Mouse (Mus musculus): Measurements from ENCODE around the gene Inpp5k.

Inpp5k gene

GRCm38 (mm10) chr11:75654471-75655390 lies 23.9 kb downstream of the Inpp5k start:
- peak; percentile 43 for DNase-seq (ENCODE audit: low read depth, low spot score)

GRCm38 (mm10) chr11:75655621-75656545 lies 25.1 kb downstream of the Inpp5k start:
- DNase-seq (ENCODE audit: low read depth, low spot score): no peak

GRCm38 (mm10) chr11:75656621-75657590 lies 26.1 kb downstream of the Inpp5k start:
- no peak for DNase-seq (ENCODE audit: low read depth, low spot score)

GRCm38 (mm10) chr11:75657841-75658240 lies 27.1 kb downstream of the Inpp5k start:
- DNase-seq (ENCODE audit: low read depth, low spot score): no peak

- no peak for DNase-seq (ENCODE audit: low read depth, low spot score)
Measured at GRCm38 (mm10) chr11:75658311-75658710, 27.5 kb downstream of the Inpp5k start.

GRCm38 (mm10) chr11:75658996-75659750 lies 28.4 kb downstream of the Inpp5k start:
- no peak for DNase-seq (ENCODE audit: low read depth, low spot score)

GRCm38 (mm10) chr11:75660081-75660590 lies 29.3 kb downstream of the Inpp5k start:
- no peak for DNase-seq (ENCODE audit: low read depth, low spot score)

- DNase-seq (ENCODE audit: low read depth, low spot score): no peak
Measured at GRCm38 (mm10) chr11:75660941-75661800, 30.4 kb downstream of the Inpp5k start.

- no peak for DNase-seq (ENCODE audit: low read depth, low spot score)
Measured at GRCm38 (mm10) chr11:75662131-75662530, 31.3 kb downstream of the Inpp5k start.

GRCm38 (mm10) chr11:75666296-75666695 lies 35.5 kb downstream of the Inpp5k start:
- DNase-seq (ENCODE audit: low read depth, low spot score): no peak

- no peak for DNase-seq (ENCODE audit: low read depth, low spot score)
Measured at GRCm38 (mm10) chr11:75668621-75669020, 37.8 kb downstream of the Inpp5k start.

GRCm38 (mm10) chr11:75669176-75669852 lies 38.5 kb downstream of the Inpp5k start:
- DNase-seq (ENCODE audit: low read depth, low spot score): no peak

GRCm38 (mm10) chr11:75669853-75670200 lies 39.0 kb downstream of the Inpp5k start:
- DNase-seq (ENCODE audit: low read depth, low spot score): no peak

GRCm38 (mm10) chr11:75671426-75672180 lies 40.8 kb downstream of the Inpp5k start:
- no peak for DNase-seq (ENCODE audit: low read depth, low spot score)

- DNase-seq (ENCODE audit: low read depth, low spot score): no peak
Measured at GRCm38 (mm10) chr11:75673411-75673810, 42.6 kb downstream of the Inpp5k start.

GRCm38 (mm10) chr11:75674875-75675274 lies 44.1 kb downstream of the Inpp5k start:
- DNase-seq (ENCODE audit: low read depth, low spot score): no peak

GRCm38 (mm10) chr11:75677881-75678746 lies 47.3 kb downstream of the Inpp5k start:
- no peak for DNase-seq (ENCODE audit: low read depth, low spot score)

Measured in c-Kit-negative CD71-positive TER-119-positive erythroid progenitor cells, embryonic 14.5 days (primary cell).